Mouse (Mus musculus) large intestine, adult 2 months (tissue): Measurements from ENCODE around the gene Tnni1. TPM values are rescaled to one million over a fixed set of nuclear protein-coding genes. Genes with fewer than 3 reads are reported as not detected.
A peak's percentile ranks its signal among the peaks of the same experiment; 100 is the strongest.

Experiments used
- DNase-seq: peaks from one replicate; pipeline ENCODE4 v3.0.0-alpha.2; 2012; ENCODE audit warnings: low read depth, low spot score
- WGBS: fragments of 180-500 bp; shearing (Covaris S2); methylation state at CpG from one replicate; pipeline ENCODE4 v1.1.7; 2018; 5-methylcytosine and 5-hydroxymethylcytosine counted together
- polyA plus RNA-seq: library from polyadenylated mRNA; depleted of rRNA; stranded (reverse); fragments of >200 nt; gene quantifications from 2 replicates; pipeline ENCODE4 v1.2.3, GENCODE M21; 2012

Tnni1 gene
- polyA plus RNA-seq, 1 experiment: 0.66 TPM

DNA sequence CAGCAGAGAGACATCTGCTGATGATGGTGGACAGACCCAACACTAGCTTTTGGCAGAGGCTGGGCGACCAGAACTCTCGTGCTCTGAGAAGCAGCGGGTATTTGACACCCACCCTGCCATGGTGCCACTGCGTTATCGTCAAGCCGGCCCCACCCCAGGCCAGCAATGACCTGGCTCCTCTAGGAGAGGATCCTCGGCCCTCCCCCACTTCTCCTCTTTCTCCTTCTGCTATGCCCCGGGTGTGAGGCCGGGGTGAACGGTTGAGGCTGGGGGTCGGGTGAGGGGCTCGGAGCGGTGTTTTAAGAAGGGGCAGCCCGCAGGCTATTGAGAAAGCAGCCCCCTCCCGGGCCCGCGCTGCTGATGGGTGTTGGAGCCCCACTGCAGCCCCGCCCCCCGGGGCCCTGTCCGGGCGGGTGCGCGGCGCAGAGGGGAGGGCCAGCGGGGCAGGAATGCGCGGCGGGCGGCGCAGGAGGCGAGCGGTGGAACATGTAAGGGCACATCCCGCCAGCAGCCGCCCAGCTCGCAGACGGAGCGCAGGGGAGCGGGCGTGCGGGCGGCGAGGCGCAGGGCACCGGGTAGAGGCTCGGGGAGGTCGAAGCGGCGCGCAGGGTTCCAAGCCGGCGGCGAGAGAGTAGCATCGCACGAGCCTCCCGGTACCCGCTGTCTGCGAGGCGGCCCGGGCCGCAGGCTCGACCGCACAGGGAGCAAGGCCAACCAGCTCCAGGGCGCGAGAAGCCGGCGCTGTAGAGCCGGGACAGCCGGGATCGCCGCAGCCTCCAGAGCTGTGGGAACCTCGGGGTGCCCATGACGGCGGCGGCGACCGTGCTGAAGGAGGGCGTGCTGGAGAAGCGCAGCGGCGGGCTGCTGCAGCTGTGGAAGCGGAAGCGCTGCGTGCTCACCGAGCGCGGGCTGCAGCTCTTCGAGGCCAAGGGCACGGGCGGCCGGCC is 13.3 kb upstream of the Tnni1 start, which contains the start of gene Phlda3:
Phlda3 (plus strand) TSS at position 475 of the 947 bp plus-strand sequence.
- WGBS: 2% methylated on average over 90 of the region's 90 CpGs

DNA sequence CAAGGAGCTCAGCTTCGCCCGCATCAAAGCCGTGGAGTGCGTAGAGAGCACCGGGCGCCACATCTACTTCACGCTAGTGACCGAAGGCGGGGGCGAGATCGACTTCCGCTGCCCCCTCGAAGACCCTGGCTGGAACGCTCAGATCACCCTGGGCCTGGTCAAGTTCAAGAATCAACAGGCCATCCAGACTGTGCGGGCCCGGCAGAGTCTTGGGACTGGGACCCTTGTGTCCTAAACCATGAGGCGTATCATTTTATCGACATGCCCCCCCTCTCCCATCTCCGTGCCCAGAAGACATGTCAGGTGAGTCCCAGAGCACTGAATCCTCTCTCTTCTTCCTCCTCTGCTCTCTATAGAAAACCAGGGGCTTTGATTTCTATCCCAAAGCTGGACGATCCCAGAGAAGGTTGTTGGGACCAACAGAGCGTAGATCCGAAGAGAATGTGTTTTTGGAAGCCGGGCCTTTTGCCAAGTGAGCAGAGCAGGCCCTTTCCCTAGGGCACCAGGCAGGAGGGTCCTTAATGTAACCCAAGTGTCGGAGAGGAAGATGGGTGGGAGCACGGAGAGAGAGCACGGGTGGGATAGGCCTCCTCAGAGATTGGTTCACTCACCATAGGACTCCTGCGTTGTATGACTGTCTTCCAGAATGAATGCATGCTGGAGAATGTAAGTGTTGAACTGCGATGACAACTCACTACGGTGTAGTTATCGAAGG is 12.5 kb upstream of the Tnni1 start:
- no peak for DNase-seq
- WGBS: 23% methylated on average over 30 of the region's 30 CpGs

More for the DNA sequence above, 13.3 kb upstream of the Tnni1 start, which contains the start of gene Phlda3:
- DNase-seq: no peak

DNA sequence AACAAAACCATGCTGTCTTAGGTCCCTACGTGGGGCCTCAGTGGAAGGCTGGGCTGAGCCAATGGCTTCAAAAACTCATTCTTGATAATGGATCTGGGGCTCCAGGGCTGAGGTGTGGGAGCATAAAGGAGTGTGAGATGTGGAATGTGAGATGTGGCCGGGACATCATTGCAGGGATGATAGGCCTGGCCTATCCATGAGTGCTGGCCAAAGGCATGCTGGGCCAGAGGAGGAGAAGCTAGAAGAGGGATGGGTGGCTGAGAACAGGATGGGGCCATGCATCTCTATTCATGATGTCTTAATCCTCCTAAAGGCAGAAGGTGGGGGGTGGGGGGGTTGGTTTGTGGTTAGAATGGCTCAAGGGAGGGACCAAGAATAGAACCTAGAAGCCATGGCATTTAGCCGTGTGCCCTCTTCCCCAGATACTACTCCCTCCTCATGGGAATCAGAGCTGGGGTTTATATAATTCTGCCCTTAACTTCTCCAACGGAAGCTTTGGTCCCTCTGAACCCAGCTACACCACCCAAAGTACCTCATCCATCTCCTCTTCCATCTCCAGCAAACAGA is 11.8 kb upstream of the Tnni1 start:
- DNase-seq: no peak
- 70% methylated on average over 4 of the region's 4 CpGs for WGBS

DNA sequence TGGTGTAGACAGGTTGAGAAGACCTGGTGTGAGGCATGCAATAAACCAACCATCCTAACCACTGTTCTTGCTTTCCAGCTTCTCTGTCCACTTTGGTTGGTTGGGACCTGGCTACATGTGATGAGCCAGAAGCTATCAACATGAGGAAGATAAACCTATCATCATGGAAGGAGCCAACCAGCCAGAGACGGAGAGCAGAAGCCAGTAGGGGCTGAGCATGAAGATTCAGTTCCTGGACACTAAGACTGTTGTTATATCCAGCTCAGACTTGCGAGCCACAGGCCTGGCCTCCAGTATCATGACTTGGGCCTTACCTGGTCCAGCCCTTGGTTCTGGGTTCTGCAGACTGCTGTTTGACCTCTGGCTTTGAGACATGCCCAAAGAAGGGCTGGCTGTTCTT is 10.8 kb upstream of the Tnni1 start:
- DNase-seq: no peak
- WGBS: 80% methylated on average over 2 of the region's 2 CpGs

DNA sequence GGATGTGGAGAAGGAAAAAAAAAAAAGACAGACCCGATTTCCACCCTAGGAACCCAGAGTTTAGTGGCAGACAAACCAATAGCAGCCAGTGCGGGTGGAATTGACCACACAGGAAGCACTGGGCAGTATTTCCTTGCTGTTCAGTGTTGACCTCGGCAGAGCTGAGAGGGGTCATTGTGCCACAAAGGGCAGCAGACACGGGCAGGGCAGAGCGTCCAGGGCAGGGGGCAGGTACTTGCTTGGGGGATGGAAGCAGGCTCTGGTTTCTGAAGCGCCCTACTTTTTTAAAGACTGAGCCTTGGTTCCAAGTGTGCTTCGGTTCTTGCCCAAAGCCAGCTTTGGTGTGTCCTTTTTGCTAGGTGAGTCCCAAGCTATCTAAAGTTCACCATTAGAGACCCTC is 9.0 kb upstream of the Tnni1 start:
- WGBS: 71% methylated on average over 7 of the region's 7 CpGs

DNA sequence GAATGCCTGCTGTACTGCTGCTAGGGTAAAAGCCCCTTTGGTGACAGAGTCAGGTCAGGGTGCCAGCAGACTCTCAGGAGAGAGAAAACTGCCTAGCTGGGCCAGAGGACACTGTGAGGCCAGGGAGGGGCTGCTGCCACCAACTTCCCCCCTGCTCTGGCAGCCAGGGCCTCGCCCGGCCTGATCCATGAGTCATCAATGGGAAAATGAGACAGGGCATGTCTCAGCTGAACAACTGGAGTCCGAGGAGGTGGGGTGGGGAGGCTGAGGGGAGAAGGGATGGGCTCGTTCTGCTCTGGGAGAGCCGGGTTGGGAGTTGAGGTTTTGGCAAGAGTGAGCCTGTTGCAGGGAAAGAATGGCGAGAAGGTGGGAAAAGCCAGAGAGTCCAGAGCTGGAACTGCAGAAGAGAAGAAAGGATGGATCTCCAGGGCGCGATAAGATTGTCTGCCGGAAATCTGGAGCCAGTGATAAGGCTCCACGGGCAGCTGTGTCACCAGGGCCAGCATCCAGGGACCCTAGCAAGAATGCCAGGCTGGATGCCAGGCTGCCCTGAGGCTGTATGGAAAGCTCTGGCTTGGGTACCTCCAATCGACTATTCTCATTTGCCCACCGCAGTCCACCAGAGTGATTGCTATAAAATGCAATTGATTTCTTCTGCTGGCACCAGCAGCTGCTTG is 8.2 kb upstream of the Tnni1 start:
- WGBS: 29% methylated on average over 12 of the region's 12 CpGs
- no peak for DNase-seq

More for the DNA sequence above, 9.0 kb upstream of the Tnni1 start:
- no peak for DNase-seq

DNA sequence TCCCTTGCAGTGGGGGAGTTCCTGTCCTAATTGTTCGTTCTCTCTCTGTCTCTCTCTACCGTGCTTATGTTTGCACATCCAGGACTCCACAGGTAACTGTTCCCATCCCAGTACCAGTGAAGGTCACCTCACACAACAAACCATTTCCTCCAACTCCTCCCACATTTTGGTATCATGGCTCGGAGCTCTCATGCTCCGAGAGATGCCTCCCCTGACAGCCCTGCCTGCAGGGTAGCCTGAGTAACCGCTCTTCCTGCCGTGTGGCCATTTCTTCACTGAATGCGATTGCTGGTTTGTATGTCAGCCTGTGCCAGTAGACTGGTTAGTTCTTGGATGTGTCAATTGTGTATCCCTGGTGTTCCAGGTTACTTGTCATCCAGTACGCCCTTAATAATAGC is 7.7 kb upstream of the Tnni1 start:
- WGBS: 73% methylated on average over 8 of the region's 8 CpGs
- no peak for DNase-seq

DNA sequence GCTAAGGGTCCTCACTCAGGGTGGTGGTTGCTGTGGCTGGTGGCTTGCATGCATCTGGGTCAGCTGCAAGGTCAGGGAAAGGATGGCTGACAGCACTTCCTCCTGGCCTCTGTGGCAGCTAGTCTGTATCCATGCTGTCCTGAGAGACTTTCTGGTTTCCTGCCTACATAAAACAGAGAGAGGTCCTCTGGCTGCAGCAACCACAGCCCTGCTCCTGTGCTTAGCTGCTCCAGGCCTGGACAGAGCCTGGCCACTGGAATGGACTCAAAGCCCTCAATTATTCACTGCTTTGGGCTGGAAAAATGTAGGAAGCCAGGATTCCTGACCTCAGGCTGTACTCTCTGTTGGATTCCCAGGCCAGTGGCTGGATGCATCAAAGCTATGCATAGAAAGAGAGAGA is 2.6 kb upstream of the Tnni1 start:
- DNase-seq: no peak

DNA sequence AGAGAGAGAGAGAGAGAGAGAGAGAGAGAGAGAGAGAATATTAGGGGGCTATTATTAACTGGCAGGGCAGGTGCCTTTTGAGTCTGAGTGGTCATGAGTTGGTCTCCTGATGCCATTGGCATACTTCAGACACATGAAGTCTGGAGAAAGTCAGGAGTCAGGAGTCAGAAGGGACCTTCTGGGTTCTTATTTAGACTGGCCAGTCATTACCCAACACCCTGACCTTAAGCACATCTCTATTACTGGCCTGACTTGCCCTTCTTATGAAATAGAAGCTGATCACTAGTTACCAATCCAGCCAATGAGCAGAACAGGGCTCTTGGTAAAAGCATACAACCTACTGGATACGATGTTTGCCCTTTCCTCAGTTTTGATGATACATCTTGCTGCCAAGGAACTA is 2.2 kb upstream of the Tnni1 start:
- DNase-seq: no peak
- 81% methylated on average over 1 of the region's 1 CpGs for WGBS

DNA sequence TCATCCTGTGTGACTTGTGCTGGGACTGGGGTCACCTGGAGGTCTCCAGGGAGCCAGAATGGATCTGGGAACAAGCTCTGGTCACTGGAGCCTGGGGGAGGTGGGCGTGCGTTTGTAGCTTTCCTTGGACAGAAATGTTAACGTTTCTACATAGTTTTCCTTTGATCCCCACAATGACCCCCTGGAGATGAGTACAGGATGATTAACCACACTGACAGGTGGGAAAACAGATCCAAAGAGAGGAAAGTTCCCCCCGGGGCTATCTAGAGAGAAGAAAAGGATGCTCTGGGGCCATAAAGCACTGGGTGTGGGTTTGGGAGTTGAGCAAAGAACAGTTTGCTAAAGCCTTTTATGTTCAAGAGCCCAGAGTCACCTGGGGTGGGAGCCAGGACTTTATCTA is 1.4 kb downstream of the Tnni1 start:
- WGBS: 62% methylated on average over 4 of the region's 4 CpGs
- DNase-seq: no peak

DNA sequence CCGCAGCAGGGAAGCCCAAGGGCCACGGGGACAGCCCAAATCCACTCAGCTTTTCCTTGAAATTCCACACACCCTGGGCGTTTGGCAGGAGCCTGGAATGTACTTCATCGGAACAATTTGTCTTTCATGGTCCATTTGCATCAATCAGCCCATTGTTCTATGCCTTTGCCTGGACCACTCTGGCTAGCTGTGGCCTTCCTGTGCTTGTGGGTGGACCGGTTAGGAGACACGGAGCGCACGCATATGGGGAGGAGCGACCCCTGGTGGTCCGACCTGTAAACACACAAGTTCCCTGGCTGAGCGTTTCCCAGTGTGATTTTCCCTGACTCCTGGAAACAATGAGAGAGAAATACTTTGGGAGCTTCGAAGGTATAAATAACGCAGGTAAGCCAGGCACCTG is 2.0 kb downstream of the Tnni1 start:
- no peak for DNase-seq
- 14% methylated on average over 13 of the region's 13 CpGs for WGBS

DNA sequence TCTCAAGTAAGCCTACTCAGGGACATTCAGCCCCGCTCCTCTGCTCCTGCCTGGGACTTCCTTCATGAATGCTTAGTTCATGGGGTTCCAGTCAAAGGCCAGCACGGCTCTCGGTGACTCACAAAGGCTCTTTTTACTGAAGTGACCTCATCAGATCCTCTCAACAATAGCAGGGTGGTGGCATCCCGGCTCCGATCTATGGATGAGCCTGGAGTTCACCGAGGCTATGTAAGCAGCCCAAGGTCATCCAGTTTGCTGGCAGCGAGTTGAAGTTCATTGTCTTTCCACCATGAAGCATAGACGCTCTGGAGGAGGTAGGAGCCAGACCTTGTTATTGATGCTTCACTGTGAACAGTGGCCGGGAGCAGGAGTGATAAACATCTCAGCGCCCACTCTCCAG is 3.6 kb downstream of the Tnni1 start:
- 67% methylated on average over 10 of the region's 10 CpGs for WGBS
- DNase-seq: no peak

DNA sequence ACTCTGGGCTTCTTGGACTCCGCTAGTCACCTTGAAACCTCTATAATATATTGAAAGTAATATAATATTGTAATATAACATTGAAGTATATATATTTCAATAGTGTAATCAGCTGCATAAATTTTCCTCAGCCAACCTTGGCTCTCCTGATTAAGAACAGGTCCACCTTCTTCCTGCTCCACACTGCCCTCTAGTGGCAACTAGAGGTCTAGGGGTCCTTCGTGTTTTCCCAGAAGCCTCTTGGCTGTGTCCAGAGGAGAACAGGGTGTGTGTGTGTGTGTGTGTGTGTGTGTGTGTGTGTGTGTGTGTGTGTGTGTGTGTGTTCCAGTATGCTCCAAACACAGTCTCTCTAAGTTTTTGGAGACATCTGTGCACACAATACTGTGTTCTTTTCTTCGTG is 8.6 kb downstream of the Tnni1 start:
- WGBS: 37% methylated on average over 3 of the region's 3 CpGs
- DNase-seq: no peak

DNA sequence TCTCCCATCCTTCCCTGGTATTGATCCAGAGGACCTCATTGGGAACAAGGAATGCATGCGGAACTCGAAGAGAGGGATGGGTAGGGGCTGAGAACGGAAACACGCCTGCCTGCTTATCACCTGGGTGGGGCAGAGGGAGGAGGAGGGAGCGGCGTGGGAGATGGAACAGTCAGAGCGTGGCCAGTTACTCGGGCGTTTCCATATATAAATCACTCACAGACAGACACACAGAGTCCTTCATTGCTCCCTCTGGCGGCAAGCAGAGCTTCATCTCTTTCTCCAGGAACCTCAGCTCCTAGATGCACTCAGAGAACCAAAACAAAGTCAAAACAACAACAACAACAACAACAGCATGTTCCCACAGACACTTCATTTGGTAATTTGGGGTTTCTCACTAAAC is 9.5 kb downstream of the Tnni1 start:
- DNase-seq: peak; percentile 76
- WGBS: 7% methylated on average over 10 of the region's 10 CpGs

DNA sequence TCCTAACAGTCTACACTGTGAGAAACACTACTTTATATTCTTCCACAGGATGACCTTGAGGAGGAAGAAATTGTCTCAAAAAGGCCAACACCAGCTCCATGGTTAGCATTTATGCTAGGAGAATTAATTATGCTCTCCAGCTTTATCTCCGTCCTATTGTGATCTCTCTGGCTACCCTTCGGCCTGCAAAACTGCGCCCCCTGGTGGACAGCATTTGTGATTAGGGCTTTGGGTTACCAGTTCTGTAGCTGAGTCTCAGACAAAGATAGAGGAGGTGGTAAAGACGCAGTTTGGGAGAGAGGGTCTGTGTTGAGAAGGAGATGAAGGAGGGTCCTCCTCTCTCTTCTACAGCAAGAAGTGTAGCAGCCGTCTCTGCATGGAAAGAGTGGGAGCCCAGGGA is 10.6 kb downstream of the Tnni1 start:
- WGBS: 18% methylated on average over 5 of the region's 5 CpGs
- DNase-seq: no peak

DNA sequence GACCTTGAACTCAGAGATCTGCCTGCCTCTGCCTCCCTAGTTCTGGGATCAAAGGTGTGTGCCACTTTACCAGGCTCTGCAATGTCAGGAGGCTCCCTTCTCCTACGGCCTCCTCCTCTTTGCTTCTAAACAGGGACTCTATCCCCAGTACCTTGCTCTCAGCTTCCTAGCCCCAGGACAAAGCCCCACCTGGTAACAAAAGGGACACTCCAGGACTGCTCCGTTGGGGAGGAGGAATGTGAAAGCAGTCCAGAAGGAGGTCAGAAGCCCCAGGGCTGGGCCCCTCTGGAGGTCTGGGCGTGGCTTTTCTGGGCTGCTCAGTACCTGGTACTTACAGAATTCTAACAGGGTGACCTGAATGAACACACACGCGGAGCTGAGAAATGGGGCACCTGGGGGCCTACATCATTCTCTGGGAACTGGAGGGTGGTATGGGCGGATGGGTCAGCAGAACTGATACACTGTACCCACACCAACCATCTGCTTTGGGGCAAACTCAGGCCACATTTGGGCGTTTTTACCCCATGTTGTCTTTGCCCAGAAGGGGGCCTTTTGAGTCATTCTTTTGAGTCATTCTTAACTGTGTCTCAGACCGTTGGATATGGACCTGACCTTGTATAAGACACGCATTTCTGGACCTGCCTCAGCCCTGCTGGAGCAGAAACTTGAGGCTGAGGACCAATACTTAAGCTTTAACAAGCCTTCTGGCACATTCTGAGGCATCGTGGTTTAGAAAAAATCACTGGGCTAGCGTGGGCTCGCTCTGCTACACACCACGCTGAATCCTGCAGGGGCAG is 13.1 kb downstream of the Tnni1 start:
- DNase-seq: no peak
- WGBS: 63% methylated on average over 13 of the region's 13 CpGs

DNA sequence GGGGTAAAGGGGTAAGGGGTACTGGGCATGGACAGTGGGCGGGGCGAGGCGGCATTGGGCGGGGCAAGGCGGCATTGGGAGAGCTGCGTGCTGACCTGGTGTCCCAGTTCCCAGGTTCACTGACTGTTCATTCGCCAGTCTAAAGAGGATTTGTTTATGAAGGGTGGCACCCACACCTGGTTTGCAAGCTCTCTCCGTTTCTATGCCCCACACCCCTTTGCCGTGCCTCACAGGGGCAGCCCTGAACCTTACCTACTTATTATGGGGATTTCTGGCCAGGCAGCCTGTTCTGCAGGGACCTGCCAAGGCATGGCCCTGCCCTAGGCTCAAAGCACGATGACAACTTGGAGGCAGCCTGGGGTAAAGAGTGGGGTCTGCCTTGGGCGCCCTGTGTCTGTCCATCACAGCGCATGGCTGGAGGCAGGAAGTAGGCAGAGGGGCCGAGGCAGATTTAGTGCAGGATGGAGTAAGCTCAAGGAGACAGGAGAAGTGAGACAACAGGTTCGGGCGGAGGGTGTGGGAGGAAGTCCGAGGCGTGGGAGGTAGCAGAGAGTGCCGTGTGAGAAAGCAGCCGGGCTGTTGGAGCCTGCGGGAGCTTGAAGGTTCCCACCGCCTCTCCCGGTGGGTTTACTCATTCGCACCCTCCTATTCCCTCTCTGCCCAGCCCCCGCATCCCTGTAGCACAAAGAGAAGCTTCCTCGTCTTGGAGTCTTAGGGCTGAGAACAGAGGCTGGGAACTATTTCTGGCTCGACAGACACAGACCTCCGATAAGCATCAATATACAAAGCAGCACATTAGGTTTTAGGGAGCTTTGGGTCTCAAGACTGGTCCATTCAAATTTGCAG is 14.4 kb downstream of the Tnni1 start:
- WGBS: 11% methylated on average over 27 of the region's 27 CpGs
- no peak for DNase-seq
